Mouse (Mus musculus) heart, postnatal 10 days (tissue): ENCODE results near the gene Yod1. TPM values are rescaled to one million over a fixed set of nuclear protein-coding genes. Genes with fewer than 3 reads are reported as not detected.
A peak's percentile ranks its signal among the peaks of the same experiment; 100 is the strongest.

Experiments
- DNase-seq, 2 experiments: peaks; one replicate each; pipeline ENCODE4 v3.0.0; 2021
- intact Hi-C: fragments of 180-260 bp; cut with DNase I; formaldehyde crosslinking; loops from one replicate; pipeline ENCODE4 v1.15.1; 2025
- total RNA-seq, 2 experiments: library from RNA; stranded (reverse); gene quantifications; 2 replicates each; pipeline ENCODE4 v1.2.3; 2021

Yod1 gene
- total RNA-seq, result 1 to 10 TPM; 5.6 to 7.0 TPM

GRCm38 (mm10) chr1:130717291-130717871 is at the start of gene Yod1:
TSS of gene Yod1 (plus strand) at chr1:130717327.
- intact Hi-C loops, result no loop called here
- peak; percentile 93 to 94 for DNase-seq

- intact Hi-C loops, result no loop called here
- no peak for DNase-seq
These were observed 38.6 kb upstream of the Yod1 start for GRCm38 (mm10) chr1:130678551-130678950.

- intact Hi-C loops, result no loop called here
- no peak for DNase-seq
These were observed 36.1 kb upstream of the Yod1 start for GRCm38 (mm10) chr1:130681075-130681474.

GRCm38 (mm10) chr1:130681656-130682413 is 35.3 kb upstream of the Yod1 start:
- DNase-seq, result no peak
- intact Hi-C loops, result no loop called here

GRCm38 (mm10) chr1:130683905-130684304 is 33.2 kb upstream of the Yod1 start:
- DNase-seq, result no peak
- intact Hi-C loops, result no loop called here

- intact Hi-C loops, result no loop called here
- no peak for DNase-seq
These were observed 18.5 kb upstream of the Yod1 start for GRCm38 (mm10) chr1:130698601-130699000.

- intact Hi-C loops, result no loop called here
- peak; percentile 89 to 90 for DNase-seq
These were observed 17.0 kb upstream of the Yod1 start for GRCm38 (mm10) chr1:130699937-130700633.

GRCm38 (mm10) chr1:130701976-130702375 is 15.2 kb upstream of the Yod1 start:
- DNase-seq, result no peak
- intact Hi-C loops, result no loop called here

GRCm38 (mm10) chr1:130703613-130704012 is 13.5 kb upstream of the Yod1 start:
- intact Hi-C loops, result no loop called here
- DNase-seq, result no peak

GRCm38 (mm10) chr1:130710283-130711080 is 6.6 kb upstream of the Yod1 start:
- peak; percentile 13 to 40 for DNase-seq
- intact Hi-C loops, result no loop called here

- intact Hi-C loops, result no loop called here
- DNase-seq, result no peak
These were observed 3.1 kb upstream of the Yod1 start for GRCm38 (mm10) chr1:130714046-130714445.

GRCm38 (mm10) chr1:130715561-130716217 is 1.4 kb upstream of the Yod1 start, which contains the start of gene Gm29427:
TSS of gene Gm29427 (minus strand) at chr1:130715799.
- intact Hi-C loops, result no loop called here

GRCm38 (mm10) chr1:130716218-130716512 is 962 bp upstream of the Yod1 start:
- no peak for DNase-seq
- intact Hi-C loops, result no loop called here

More at GRCm38 (mm10) chr1:130715561-130716217, 1.4 kb upstream of the Yod1 start, which contains the start of gene Gm29427:
- DNase-seq, result peak; percentile 94 to 97

GRCm38 (mm10) chr1:130716513-130717290 is 425 bp upstream of the Yod1 start:
- intact Hi-C loops, result no loop called here
- DNase-seq, result no peak

GRCm38 (mm10) chr1:130724206-130724605 is 7.1 kb downstream of the Yod1 start:
- DNase-seq, result no peak
- intact Hi-C loops, result no loop called here

- intact Hi-C loops, result no loop called here
- DNase-seq, result no peak
These were observed 9.3 kb downstream of the Yod1 start for GRCm38 (mm10) chr1:130726396-130726795.

- intact Hi-C loops, result no loop called here
- DNase-seq, result no peak
These were observed 10.9 kb downstream of the Yod1 start for GRCm38 (mm10) chr1:130728070-130728469.

- no peak for DNase-seq
- intact Hi-C loops, result no loop called here
These were observed 11.6 kb downstream of the Yod1 start for GRCm38 (mm10) chr1:130728708-130729107.

- DNase-seq, result no peak
- intact Hi-C loops, result no loop called here
These were observed 12.0 kb downstream of the Yod1 start, which contains the start of gene Pfkfb2 for GRCm38 (mm10) chr1:130729153-130729552. TSS of gene Pfkfb2 (minus strand) at chr1:130729253.
